ENCODE assay signal across 8 mouse cellular contexts in genomic region chr11:98796515-98797216, GRCm38 (mm10). TPM values are rescaled to one million over a fixed set of nuclear protein-coding genes. Genes with fewer than 3 reads are reported as not detected.
A peak's percentile ranks its signal among the peaks of the same experiment; 100 is the strongest.
DNase-seq lines count a peak whose midpoint lies in the region; ATAC-seq and TF ChIP-seq lines count a peak whose summit lies in the region.

No protein-coding gene starts in this region.

- peak overlapping the region; percentile 91 for H3K4me3 ChIP-seq in testis, adult 2 months (ENCODE audit: control insufficient read depth, low read depth, low read length)
- peak overlapping the region; percentile 63 for H3K4me3 ChIP-seq in cortical plate, adult 2 months (ENCODE audit: insufficient read depth, low read length)
- peak overlapping the region; percentile 100 for H3K4me3 ChIP-seq in intestine, embryonic 14.5 days (ENCODE audit: low read depth, low read length)
- peak overlapping the region; percentile 97 for H3K4me3 ChIP-seq in limb, embryonic 10.5 days
- peak overlapping the region; percentile 100 for H3K4me3 ChIP-seq in midbrain, embryonic 13.5 days (replicated peaks)
- H3K4me3 ChIP-seq in stomach, embryonic 14.5 days (ENCODE audit: low read depth, low read length) = peak overlapping the region; percentile 100

- peak; percentile 47; the same call in 1 of the 2 replicates for TF ChIP-seq POLR2A in testis, adult 2 months (IDR thresholded peaks at IDR 0.05; ENCODE audit: control insufficient read depth, low read depth, low read length)
- peak; percentile 66 for TF ChIP-seq POLR2A in cortical plate, adult 2 months (IDR thresholded peaks at IDR 0.05; ENCODE audit: extremely low read depth, insufficient read depth, low read length)

- peak overlapping the region; percentile 91 for H3K27ac ChIP-seq in testis, adult 2 months (ENCODE audit: control insufficient read depth, insufficient read depth, low read depth, low read length)
- H3K27ac ChIP-seq in cortical plate, adult 2 months (ENCODE audit: insufficient read depth, low read length) = peak overlapping the region; percentile 94
- H3K27ac ChIP-seq in intestine, embryonic 14.5 days (ENCODE audit: low read depth) = peak overlapping the region; percentile 100
- peak overlapping the region; percentile 99 for H3K27ac ChIP-seq in limb, embryonic 10.5 days
- peak overlapping the region; percentile 100 for H3K27ac ChIP-seq in midbrain, embryonic 13.5 days
- H3K27ac ChIP-seq in stomach, embryonic 14.5 days (ENCODE audit: low read length) = peak overlapping the region; percentile 100

- H3K36me3 ChIP-seq in testis, adult 2 months (ENCODE audit: control insufficient read depth, insufficient read depth, low read length) = no peaks in the 10 kb centered on the region
- peaks cover 34% of the 10 kb centered on the region for H3K36me3 ChIP-seq in intestine, embryonic 14.5 days (ENCODE audit: control insufficient read depth, insufficient read depth, low read length)
- peaks cover 44% of the 10 kb centered on the region for H3K36me3 ChIP-seq in limb, embryonic 10.5 days
- H3K36me3 ChIP-seq in midbrain, embryonic 13.5 days = peaks cover 27% of the 10 kb centered on the region
- H3K36me3 ChIP-seq in stomach, embryonic 14.5 days (ENCODE audit: control insufficient read depth, insufficient read depth, low read length) = peaks cover 32% of the 10 kb centered on the region

- peak overlapping the region; percentile 77 for H3K4me2 ChIP-seq in intestine, embryonic 14.5 days (ENCODE audit: low read length)
- H3K4me2 ChIP-seq in midbrain, embryonic 13.5 days (replicated peaks) = peak overlapping the region; percentile 99
- H3K4me2 ChIP-seq in stomach, embryonic 14.5 days (replicated peaks; ENCODE audit: low read depth, low read length) = peak overlapping the region; percentile 96

- H3K9ac ChIP-seq in intestine, embryonic 14.5 days (ENCODE audit: low read length) = peak overlapping the region; percentile 98
- peak overlapping the region; percentile 100 for H3K9ac ChIP-seq in midbrain, embryonic 13.5 days (replicated peaks)
- peak overlapping the region; percentile 100 for H3K9ac ChIP-seq in stomach, embryonic 14.5 days (replicated peaks; ENCODE audit: low read depth, low read length)

- WGBS in intestine, embryonic 14.5 days = 1% methylated on average over 23 of the region's 23 CpGs
- 5% methylated on average over 23 of the region's 23 CpGs for WGBS in limb, embryonic 10.5 days
- 3% methylated on average over 23 of the region's 23 CpGs for WGBS in midbrain, embryonic 13.5 days
- under 1% methylated on average over 23 of the region's 23 CpGs for WGBS in stomach, embryonic 14.5 days

- no peak for DNase-seq in testis, postnatal 14 days (ENCODE audit: low spot score)
- DNase-seq in gastrocnemius, postnatal 25 days = peak; percentile 56
- peak; percentile 88 for DNase-seq in intestine, embryonic 14.5 days (ENCODE audit: low spot score)
- peak; percentile 88 for DNase-seq in limb, embryonic 10.5 days (ENCODE audit: low spot score)

- TF ChIP-seq CTCF in testis, adult 2 months (IDR thresholded peaks at IDR 0.05; ENCODE audit: control insufficient read depth, insufficient read depth, insufficient replicate concordance, low read depth, low read length) = peak; percentile 15; the same call in 1 of the 2 replicates
- TF ChIP-seq CTCF in cortical plate, adult 2 months (IDR thresholded peaks at IDR 0.05; ENCODE audit: extremely low read depth, insufficient read depth, low read length) = no peak

- no peaks in the 10 kb centered on the region for H3K27me3 ChIP-seq in testis, adult 2 months (ENCODE audit: control insufficient read depth, insufficient read depth, low read length)
- no peaks in the 10 kb centered on the region for H3K27me3 ChIP-seq in intestine, embryonic 14.5 days (replicated peaks; ENCODE audit: control insufficient read depth, insufficient read depth, low read length)
- H3K27me3 ChIP-seq in limb, embryonic 10.5 days (ENCODE audit: low read depth, poor library complexity, severe bottlenecking) = no peaks in the 10 kb centered on the region
- no peaks in the 10 kb centered on the region for H3K27me3 ChIP-seq in midbrain, embryonic 13.5 days
- H3K27me3 ChIP-seq in stomach, embryonic 14.5 days (ENCODE audit: control insufficient read depth, insufficient read depth, low read length) = no peaks in the 10 kb centered on the region

- no peak; the same call in 1 of the 2 replicates for ATAC-seq in intestine, embryonic 14.5 days (replicated peaks; ENCODE audit: low FRiP score, low TSS enrichment, low read depth)
- peak; percentile 72 for ATAC-seq in midbrain, embryonic 13.5 days
- peak; percentile 33; the same call in 1 of the 2 replicates for ATAC-seq in stomach, embryonic 14.5 days (ENCODE audit: insufficient number of reproducible peaks, insufficient read depth, low FRiP score, low read depth)

- H3K9me3 ChIP-seq in intestine, embryonic 14.5 days (ENCODE audit: control insufficient read depth, low read length) = no peaks in the 10 kb centered on the region
- no peaks in the 10 kb centered on the region for H3K9me3 ChIP-seq in limb, embryonic 10.5 days (replicated peaks)
- no peaks in the 10 kb centered on the region for H3K9me3 ChIP-seq in midbrain, embryonic 13.5 days
- H3K9me3 ChIP-seq in stomach, embryonic 14.5 days (ENCODE audit: control insufficient read depth, low read depth, low read length) = no peaks in the 10 kb centered on the region

- H3K4me1 ChIP-seq in testis, adult 2 months (ENCODE audit: control insufficient read depth, insufficient read depth, low read length) = peaks cover 4% of the 10 kb centered on the region
- H3K4me1 ChIP-seq in cortical plate, adult 2 months (ENCODE audit: control insufficient read depth, insufficient read depth, low read length) = peaks cover 6% of the 10 kb centered on the region; the same call in 1 of the 2 replicates
- H3K4me1 ChIP-seq in intestine, embryonic 14.5 days (replicated peaks; ENCODE audit: control insufficient read depth, insufficient read depth, low read length) = peaks cover 23% of the 10 kb centered on the region
- peaks cover 52% of the 10 kb centered on the region for H3K4me1 ChIP-seq in limb, embryonic 10.5 days
- peaks cover 58% of the 10 kb centered on the region for H3K4me1 ChIP-seq in midbrain, embryonic 13.5 days (replicated peaks)
- H3K4me1 ChIP-seq in stomach, embryonic 14.5 days (ENCODE audit: control insufficient read depth, insufficient read depth, low read length) = peaks cover 25% of the 10 kb centered on the region; the same call in 1 of the 2 replicates

RNA-seq across cellular contexts. Expression of gene Msl1, which starts 1.4 kb away (rescaled TPM):
- polyA plus RNA-seq in testis, adult 2 months (2012; rRNA removed) = 138 and 143 TPM in 2 replicates
- 119 and 131 TPM in 2 replicates for polyA plus RNA-seq in cortical plate, adult 2 months (2012; rRNA removed)
- total RNA-seq in gastrocnemius, postnatal 25 days (2021) = 10 to 100 TPM; 51.3 to 63.6 TPM
- polyA plus RNA-seq in intestine, embryonic 14.5 days (2014; fragmentation: Nextera tagmentation; extraction: Ambion mirVana) = 17.5 and 19.1 TPM in 2 replicates
- 22.8 and 25.0 TPM in 2 replicates for polyA plus RNA-seq in limb, embryonic 10.5 days (2016; fragmentation: Nextera tagmentation; extraction: Ambion mirVana)
- 34.2 and 34.5 TPM in 2 replicates for polyA plus RNA-seq in midbrain, embryonic 13.5 days (2015; fragmentation: Nextera tagmentation; extraction: Ambion mirVana)
- 21.6 and 22.3 TPM in 2 replicates for polyA plus RNA-seq in stomach, embryonic 14.5 days (2014; fragmentation: Nextera tagmentation; extraction: Ambion mirVana)

RNA-seq across cellular contexts. Expression of gene Casc3, which starts 8.0 kb away (rescaled TPM):
- 22.0 and 24.9 TPM in 2 replicates for polyA plus RNA-seq in testis, adult 2 months (2012; rRNA removed)
- 44.9 and 47.4 TPM in 2 replicates for polyA plus RNA-seq in cortical plate, adult 2 months (2012; rRNA removed)
- 10 to 100 TPM; 13.9 to 15.0 TPM for total RNA-seq in gastrocnemius, postnatal 25 days (2021)
- 34.5 and 37.3 TPM in 2 replicates for polyA plus RNA-seq in intestine, embryonic 14.5 days (2014; fragmentation: Nextera tagmentation; extraction: Ambion mirVana)
- polyA plus RNA-seq in limb, embryonic 10.5 days (2016; fragmentation: Nextera tagmentation; extraction: Ambion mirVana) = 46.7 and 51.9 TPM in 2 replicates
- polyA plus RNA-seq in midbrain, embryonic 13.5 days (2015; fragmentation: Nextera tagmentation; extraction: Ambion mirVana) = 52.6 and 57.6 TPM in 2 replicates
- 33.7 and 35.1 TPM in 2 replicates for polyA plus RNA-seq in stomach, embryonic 14.5 days (2014; fragmentation: Nextera tagmentation; extraction: Ambion mirVana)

RNA-seq across cellular contexts. Expression of gene Nr1d1, which starts 21.5 kb away (rescaled TPM):
- 34.7 and 38.6 TPM in 2 replicates for polyA plus RNA-seq in testis, adult 2 months (2012; rRNA removed)
- 153 and 156 TPM in 2 replicates for polyA plus RNA-seq in cortical plate, adult 2 months (2012; rRNA removed)
- total RNA-seq in gastrocnemius, postnatal 25 days (2021) = 100 to 1,000 TPM in 1 of 2 experiments, 10 to 100 TPM in 1; 98.0 to 119 TPM
- 2.5 and 2.8 TPM in 2 replicates for polyA plus RNA-seq in intestine, embryonic 14.5 days (2014; fragmentation: Nextera tagmentation; extraction: Ambion mirVana)
- polyA plus RNA-seq in limb, embryonic 10.5 days (2016; fragmentation: Nextera tagmentation; extraction: Ambion mirVana) = 1.2 and 1.5 TPM in 2 replicates
- polyA plus RNA-seq in midbrain, embryonic 13.5 days (2015; fragmentation: Nextera tagmentation; extraction: Ambion mirVana) = 1.2 and 1.9 TPM in 2 replicates
- 1.7 and 2.3 TPM in 2 replicates for polyA plus RNA-seq in stomach, embryonic 14.5 days (2014; fragmentation: Nextera tagmentation; extraction: Ambion mirVana)

RNA-seq across cellular contexts. Expression of gene Rapgefl1, which starts 39.9 kb away (rescaled TPM):
- 2.2 and 2.7 TPM in 2 replicates for polyA plus RNA-seq in testis, adult 2 months (2012; rRNA removed)
- 153 and 181 TPM in 2 replicates for polyA plus RNA-seq in cortical plate, adult 2 months (2012; rRNA removed)
- total RNA-seq in gastrocnemius, postnatal 25 days (2021) = under 1 TPM; 0.23 to 0.40 TPM
- 1.5 and 2.2 TPM in 2 replicates for polyA plus RNA-seq in intestine, embryonic 14.5 days (2014; fragmentation: Nextera tagmentation; extraction: Ambion mirVana)
- polyA plus RNA-seq in limb, embryonic 10.5 days (2016; fragmentation: Nextera tagmentation; extraction: Ambion mirVana) = 1.4 and 1.9 TPM in 2 replicates
- 4.7 and 5.8 TPM in 2 replicates for polyA plus RNA-seq in midbrain, embryonic 13.5 days (2015; fragmentation: Nextera tagmentation; extraction: Ambion mirVana)
- polyA plus RNA-seq in stomach, embryonic 14.5 days (2014; fragmentation: Nextera tagmentation; extraction: Ambion mirVana) = 5.6 and 7.7 TPM in 2 replicates

RNA-seq across cellular contexts. Expression of gene Thra, which starts 56.2 kb away (rescaled TPM):
- 14.4 and 18.9 TPM in 2 replicates for polyA plus RNA-seq in testis, adult 2 months (2012; rRNA removed)
- 721 and 771 TPM in 2 replicates for polyA plus RNA-seq in cortical plate, adult 2 months (2012; rRNA removed)
- total RNA-seq in gastrocnemius, postnatal 25 days (2021) = 10 to 100 TPM; 75.4 to 89.1 TPM
- 60.7 and 63.8 TPM in 2 replicates for polyA plus RNA-seq in intestine, embryonic 14.5 days (2014; fragmentation: Nextera tagmentation; extraction: Ambion mirVana)
- 6.3 and 11.6 TPM in 2 replicates for polyA plus RNA-seq in limb, embryonic 10.5 days (2016; fragmentation: Nextera tagmentation; extraction: Ambion mirVana)
- 99.6 and 106 TPM in 2 replicates for polyA plus RNA-seq in midbrain, embryonic 13.5 days (2015; fragmentation: Nextera tagmentation; extraction: Ambion mirVana)
- polyA plus RNA-seq in stomach, embryonic 14.5 days (2014; fragmentation: Nextera tagmentation; extraction: Ambion mirVana) = 61.4 and 62.9 TPM in 2 replicates
